Mouse (Mus musculus): Measurements from ENCODE around the gene Plin1.

DNA sequence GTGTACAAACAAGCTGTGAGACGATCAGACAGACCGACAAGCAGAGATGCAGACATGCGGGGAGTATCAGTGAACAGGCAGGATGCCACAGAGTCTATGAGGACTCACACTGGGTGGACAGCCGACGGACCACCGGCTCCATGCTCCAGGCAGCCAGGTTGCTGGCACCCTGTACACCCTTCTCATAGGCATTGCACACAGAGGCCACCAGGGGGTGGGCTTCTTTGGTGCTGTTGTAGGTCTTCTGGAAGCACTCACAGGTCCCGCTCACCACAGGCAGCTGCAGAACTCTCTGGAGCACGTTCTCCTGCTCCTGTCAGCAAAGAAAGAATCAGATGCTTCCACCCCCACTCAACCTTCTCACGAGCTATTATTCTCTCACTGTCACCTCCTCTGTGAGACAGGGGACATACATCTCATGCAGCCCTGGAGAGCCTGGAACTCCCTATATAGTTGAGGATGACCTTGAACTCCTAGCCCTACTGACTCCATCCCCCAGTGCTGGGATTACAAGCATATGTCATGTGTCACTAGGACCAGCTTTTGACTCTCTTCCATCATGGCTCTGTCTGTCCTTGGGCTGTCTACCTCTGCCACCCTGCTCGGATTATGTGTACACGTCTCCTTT, 2.8 kb downstream of the Plin1 start:
- TF ChIP-seq CTCF (IDR thresholded peaks at IDR 0.05; ENCODE audit: control insufficient read depth, insufficient read depth, low read length) (no peak), POLR2A (IDR thresholded peaks at IDR 0.05; ENCODE audit: borderline replicate concordance, control insufficient read depth, low read depth, low read length) (no peak)

Data from bone marrow, adult 2 months (tissue).